Mouse (Mus musculus): ENCODE data around the gene B4galt2. TPM values are rescaled to one million over a fixed set of nuclear protein-coding genes. Genes with fewer than 3 reads are reported as not detected.

B4galt2 gene
- polyA plus RNA-seq (2014; fragmentation: Nextera tagmentation; extraction: Ambion mirVana), result 27.6 and 31.8 TPM in 2 replicates

DNA sequence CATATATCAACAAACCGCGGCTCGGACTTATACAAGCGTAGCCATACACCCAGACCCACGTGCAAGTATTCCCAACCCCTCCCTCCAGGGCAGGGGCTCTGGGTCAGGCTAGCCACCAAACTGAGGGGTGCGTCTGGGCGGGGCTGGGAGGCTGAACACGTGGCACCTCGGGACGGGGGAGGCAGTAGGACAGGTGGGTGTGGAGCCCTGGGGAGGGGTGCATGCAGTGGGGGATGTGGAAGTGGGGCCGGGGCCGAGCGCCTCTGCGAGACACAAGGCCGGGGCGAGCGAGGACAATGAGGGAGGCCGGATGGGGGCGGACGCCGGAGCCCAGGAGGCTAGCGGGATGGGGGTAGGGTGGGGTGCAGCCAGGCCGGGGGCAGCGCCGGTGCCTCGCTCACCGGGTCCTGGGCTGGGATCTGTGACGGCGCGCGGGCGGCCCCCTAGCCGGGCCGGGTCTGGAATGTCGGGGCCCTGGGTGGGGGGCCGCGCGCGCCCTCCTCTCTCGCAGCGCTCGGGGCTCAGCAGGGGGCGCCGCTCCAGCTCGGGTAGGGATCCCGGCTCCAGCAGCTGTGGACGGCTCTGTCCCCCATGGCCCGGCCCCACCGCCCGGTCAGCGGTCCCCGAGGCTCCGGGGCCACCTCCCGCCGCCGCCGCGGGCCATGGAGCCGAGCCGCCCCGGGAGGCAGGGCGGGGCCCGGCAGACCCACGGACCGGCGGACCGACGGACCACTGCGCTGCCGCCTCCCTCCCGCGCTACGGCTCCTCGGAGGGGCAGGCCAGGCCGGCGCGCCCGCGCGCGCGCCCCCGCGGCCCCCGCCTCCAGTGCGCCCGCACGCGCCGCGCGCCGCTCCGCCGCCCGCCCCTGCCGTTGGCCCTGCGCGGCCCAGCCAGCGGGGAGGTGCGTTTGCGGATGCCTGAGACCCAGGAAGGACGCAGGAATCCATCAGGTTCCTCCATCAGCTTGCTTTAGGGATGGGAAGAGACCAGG is at the start of gene B4galt2:
B4galt2 (minus strand) TSS at position 787 of the 991 bp plus-strand sequence.
- peak; percentile 34; the same call in 1 of the 2 replicates for TF ChIP-seq CTCF (IDR thresholded peaks at IDR 0.05; ENCODE audit: low read depth)

GRCm38 (mm10) chr4:117929391-117929881 is 46.1 kb upstream of the B4galt2 start, which contains the start of gene Artn:
Gene Artn (minus strand): TSS chr4:117929763.
- Histone ChIP-seq H3K27ac (ENCODE audit: low read depth) (peak within 1 kb of the TSS; percentile 19), H3K36me3 (ENCODE audit: insufficient read depth) (peaks cover 3% of the 10 kb centered on the region; the same call in 1 of the 2 replicates), H3K4me2 (peak within 1 kb of the TSS; percentile 92), H3K9ac (peak within 1 kb of the TSS; percentile 54), H3K27me3 (ENCODE audit: insufficient read depth, low read length) (peaks cover 35% of the 10 kb centered on the region), H3K9me3 (ENCODE audit: low read depth, low read length) (no peaks in the 10 kb centered on the region), H3K4me3 (ENCODE audit: low read depth, low read length) (peak within 1 kb of the TSS; percentile 40), H3K4me1 (ENCODE audit: insufficient read depth) (peaks cover 11% of the 10 kb centered on the region)
- WGBS, result under 1% methylated on average over 33 of the region's 33 CpGs
- DNase-seq, result peak; percentile 69
- ATAC-seq (ENCODE audit: insufficient read depth), result peak; percentile 45
- TF ChIP-seq CTCF (IDR thresholded peaks at IDR 0.05; ENCODE audit: low read depth), result no peak

More for the DNA sequence above, at the start of gene B4galt2:
- H3K4me2 ChIP-seq, result peak within 1 kb of the TSS; percentile 88
- H3K4me1 ChIP-seq (ENCODE audit: insufficient read depth), result peaks cover 8% of the 10 kb centered on the region
- no peaks in the 10 kb centered on the region for H3K9me3 ChIP-seq (ENCODE audit: low read depth, low read length)
- H3K27me3 ChIP-seq (ENCODE audit: insufficient read depth, low read length), result no peaks in the 10 kb centered on the region
- peak; percentile 80 for DNase-seq
- H3K9ac ChIP-seq, result peak within 1 kb of the TSS; percentile 79
- H3K36me3 ChIP-seq (ENCODE audit: insufficient read depth), result peaks cover 33% of the 10 kb centered on the region
- H3K27ac ChIP-seq (ENCODE audit: low read depth), result peak within 1 kb of the TSS; percentile 58; the same call in 1 of the 2 replicates
- H3K4me3 ChIP-seq (ENCODE audit: low read depth, low read length), result peak within 1 kb of the TSS; percentile 76
- ATAC-seq (ENCODE audit: insufficient read depth), result peak; percentile 56
- WGBS, result under 1% methylated on average over 90 of the region's 103 CpGs

GRCm38 (mm10) chr4:117928699-117929241 is 45.5 kb upstream of the B4galt2 start:
- Histone ChIP-seq H3K27me3 (ENCODE audit: insufficient read depth, low read length) (peaks cover 35% of the 10 kb centered on the region), H3K4me2 (peak overlapping the region; percentile 92), H3K4me1 (ENCODE audit: insufficient read depth) (peaks cover 11% of the 10 kb centered on the region), H3K36me3 (ENCODE audit: insufficient read depth) (peaks cover 3% of the 10 kb centered on the region; the same call in 1 of the 2 replicates), H3K27ac (ENCODE audit: low read depth) (peak overlapping the region; percentile 19; the same call in 1 of the 2 replicates), H3K9ac (peak overlapping the region; percentile 54), H3K9me3 (ENCODE audit: low read depth, low read length) (no peaks in the 10 kb centered on the region), H3K4me3 (ENCODE audit: low read depth, low read length) (peak overlapping the region; percentile 40)
- 3% methylated on average over 13 of the region's 13 CpGs for WGBS
- TF ChIP-seq CTCF (IDR thresholded peaks at IDR 0.05; ENCODE audit: low read depth), result peak; percentile 74
- DNase-seq (peak; percentile 87), ATAC-seq (ENCODE audit: insufficient read depth) (peak; percentile 42)

DNA sequence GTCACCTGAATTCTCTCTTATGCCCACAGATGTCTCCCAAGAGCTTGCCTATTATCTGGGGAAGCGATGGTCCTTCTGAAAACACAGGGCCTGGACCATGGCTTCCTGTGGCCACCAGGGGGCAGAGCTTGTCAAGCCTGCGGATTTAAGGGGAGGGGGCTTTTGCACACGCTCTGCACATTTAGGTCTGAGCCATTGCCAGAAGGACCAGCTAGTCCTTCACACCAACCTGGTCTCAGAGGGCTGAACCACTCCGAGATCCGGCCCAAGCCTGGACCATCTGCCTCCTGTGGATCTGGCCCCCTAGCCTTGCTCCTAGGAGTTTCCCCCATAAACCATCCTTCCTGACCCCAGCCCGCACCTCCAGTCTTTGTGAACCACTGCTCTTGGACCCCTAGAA is 44.9 kb upstream of the B4galt2 start:
- WGBS, result 20% methylated on average over 6 of the region's 6 CpGs
- H3K4me3 ChIP-seq (ENCODE audit: low read depth, low read length), result 0 out of 2 replicates have a peak overlapping the region, but pooled peaks have one; percentile 40
- H3K9me3 ChIP-seq (ENCODE audit: low read depth, low read length), result no peaks in the 10 kb centered on the region
- H3K9ac ChIP-seq, result no peak overlapping the region
- ATAC-seq (ENCODE audit: insufficient read depth) (no peak), DNase-seq (peak; percentile 75)
- H3K27ac ChIP-seq (ENCODE audit: low read depth), result no peak overlapping the region
- TF ChIP-seq CTCF (IDR thresholded peaks at IDR 0.05; ENCODE audit: low read depth), result peak; percentile 92
- peaks cover 35% of the 10 kb centered on the region for H3K27me3 ChIP-seq (ENCODE audit: insufficient read depth, low read length)
- peaks cover 11% of the 10 kb centered on the region for H3K4me1 ChIP-seq (ENCODE audit: insufficient read depth)
- H3K36me3 ChIP-seq (ENCODE audit: insufficient read depth), result peaks cover 3% of the 10 kb centered on the region; the same call in 1 of the 2 replicates
- peak overlapping the region; percentile 92 for H3K4me2 ChIP-seq

DNA sequence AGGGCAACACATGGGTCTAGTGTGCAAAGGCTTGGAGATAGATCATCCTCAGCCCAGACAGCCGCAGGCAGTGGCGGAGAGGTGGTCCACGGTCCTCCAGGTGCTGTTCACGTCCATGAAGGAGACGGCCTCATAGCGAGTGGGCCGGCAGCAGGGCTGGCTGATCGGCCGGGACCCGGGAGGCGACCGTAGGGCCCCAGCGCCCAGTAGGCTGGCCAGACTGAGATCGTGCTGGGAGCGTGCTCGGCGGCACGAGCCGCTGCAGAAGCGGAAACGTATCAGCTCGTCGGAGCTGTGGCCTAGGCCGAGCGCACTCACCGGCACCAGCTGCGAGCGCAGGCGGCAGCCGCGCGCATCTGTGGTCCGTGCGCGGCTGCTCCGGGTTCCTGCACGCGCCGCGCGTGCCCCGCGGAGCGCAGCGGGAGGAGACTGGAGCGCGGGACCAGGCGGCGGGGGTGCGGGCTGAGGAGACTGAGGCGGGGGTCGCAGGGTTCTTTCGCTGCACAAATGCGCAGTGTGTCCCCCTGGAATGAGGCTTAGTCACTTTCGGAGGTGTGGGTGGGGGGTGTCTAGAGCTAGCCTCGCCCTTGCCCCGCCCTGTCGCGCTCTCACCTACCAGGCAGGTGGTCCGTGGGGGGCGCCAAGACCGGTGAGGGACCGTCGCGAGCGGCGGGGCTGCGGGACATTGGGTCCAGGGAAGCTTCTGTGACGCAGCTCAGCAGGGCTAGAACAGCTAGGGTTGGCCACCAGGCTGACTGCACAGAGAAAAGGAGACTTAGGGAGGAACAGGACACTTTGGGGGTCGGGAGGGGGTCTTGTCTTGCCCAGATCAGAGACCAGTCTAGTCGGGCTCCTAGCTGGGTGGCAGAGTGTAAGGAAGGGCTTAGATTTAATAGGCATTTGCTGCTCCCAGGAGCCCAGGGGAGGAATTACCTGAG is 43.5 kb upstream of the B4galt2 start:
- Histone ChIP-seq H3K27ac (ENCODE audit: low read depth) (no peak overlapping the region), H3K4me1 (ENCODE audit: insufficient read depth) (peaks cover 11% of the 10 kb centered on the region), H3K36me3 (ENCODE audit: insufficient read depth) (no peaks in the 10 kb centered on the region), H3K9me3 (ENCODE audit: low read depth, low read length) (no peaks in the 10 kb centered on the region), H3K4me3 (ENCODE audit: low read depth, low read length) (peak overlapping the region; percentile 44), H3K27me3 (ENCODE audit: insufficient read depth, low read length) (peaks cover 35% of the 10 kb centered on the region), H3K9ac (peak overlapping the region; percentile 42), H3K4me2 (peak overlapping the region; percentile 95)
- 2% methylated on average over 71 of the region's 71 CpGs for WGBS
- no peak for TF ChIP-seq CTCF (IDR thresholded peaks at IDR 0.05; ENCODE audit: low read depth)
- ATAC-seq (ENCODE audit: insufficient read depth) (peak; percentile 33; the same call in 1 of the 2 replicates), DNase-seq (peak; percentile 78)

DNA sequence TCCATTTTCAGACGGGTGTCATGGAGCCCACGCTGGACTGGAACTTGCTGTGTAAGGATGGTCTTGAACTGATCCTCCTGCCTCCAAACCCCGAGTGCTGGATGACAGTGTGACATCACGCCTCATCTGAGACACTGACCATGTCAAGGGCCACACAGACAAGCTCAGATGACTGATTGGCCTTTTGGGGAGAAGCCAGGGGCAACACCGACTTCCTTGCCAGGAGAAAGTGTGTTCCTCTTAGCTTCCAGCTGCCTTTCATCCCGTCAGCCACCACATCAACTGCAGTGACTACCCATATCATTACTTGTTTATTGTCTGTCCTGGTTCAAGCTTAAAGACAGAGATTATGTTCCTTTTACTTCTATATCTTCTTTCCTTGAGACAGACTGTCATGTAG is 41.6 kb upstream of the B4galt2 start:
- no peak overlapping the region for H3K4me2 ChIP-seq
- ATAC-seq (ENCODE audit: insufficient read depth), result 0 out of 2 replicates have a peak, but pooled peaks have one; percentile 4
- WGBS, result 38% methylated on average over 5 of the region's 6 CpGs
- H3K4me3 ChIP-seq (ENCODE audit: low read depth, low read length), result no peak overlapping the region
- H3K4me1 ChIP-seq (ENCODE audit: insufficient read depth), result peaks cover 11% of the 10 kb centered on the region
- DNase-seq, result peak; percentile 82
- no peaks in the 10 kb centered on the region for H3K36me3 ChIP-seq (ENCODE audit: insufficient read depth)
- H3K9ac ChIP-seq, result no peak overlapping the region
- no peaks in the 10 kb centered on the region for H3K9me3 ChIP-seq (ENCODE audit: low read depth, low read length)
- H3K27me3 ChIP-seq (ENCODE audit: insufficient read depth, low read length), result peaks cover 31% of the 10 kb centered on the region
- H3K27ac ChIP-seq (ENCODE audit: low read depth), result no peak overlapping the region
- TF ChIP-seq CTCF (IDR thresholded peaks at IDR 0.05; ENCODE audit: low read depth), result no peak

All from lung, embryonic 14.5 days (tissue).